Mouse (Mus musculus) thymus, adult 2 months (tissue): ENCODE measurements at regions not wholly inside any gene's neighbourhood (a gene's known extent, or its start where the extent isn't known, plus 50 kb on each side); places are given as distances from the start of the nearest gene placed in this dataset.

Source experiments
- DNase-seq: peaks from one replicate; pipeline ENCODE4 v3.0.0; 2021
- H3K27ac ChIP-seq: fragments of 200-500 bp; 2 replicates; pipeline ENCODE4 v1.5.1; 2012; ENCODE audit warnings: low read length, control low read depth; ENCODE audit not compliant: control insufficient read depth, insufficient read depth
- H3K27me3 ChIP-seq: fragments of 200-500 bp; 2 replicates; pipeline ENCODE4 v1.6.1; 2012; ENCODE audit warnings: mild to moderate bottlenecking, low read length, moderate library complexity, mixed read lengths; ENCODE audit not compliant: control insufficient read depth, insufficient read depth
- H3K36me3 ChIP-seq: fragments of 200-500 bp; 2 replicates; pipeline ENCODE4 v1.6.1; 2012; ENCODE audit warnings: mild to moderate bottlenecking, low read length, moderate library complexity; ENCODE audit not compliant: control insufficient read depth, insufficient read depth
- H3K4me1 ChIP-seq: fragments of 200-500 bp; replicated peaks from 2 replicates; pipeline ENCODE4 v1.6.1; 2012; ENCODE audit warnings: low read length; ENCODE audit not compliant: control insufficient read depth, insufficient read depth
- H3K4me3 ChIP-seq: fragments of 200-500 bp; 2 replicates; pipeline ENCODE4 v1.5.1; 2012; ENCODE audit warnings: mild to moderate bottlenecking, low read length, control low read depth, moderate library complexity; ENCODE audit not compliant: control insufficient read depth, insufficient read depth
- CTCF ChIP-seq: fragments of 200-500 bp; IDR thresholded peaks from 2 replicates; pipeline ENCODE4 v1.5.1; 2012; ENCODE audit warnings: mild to moderate bottlenecking, control low read depth, low read length, moderate library complexity, borderline replicate concordance; ENCODE audit not compliant: control insufficient read depth, poor library complexity, insufficient read depth; ENCODE audit errors: extremely low read depth
- POLR2A ChIP-seq: fragments of 200-500 bp; IDR thresholded peaks from 2 replicates; pipeline ENCODE4 v1.6.1; 2012; ENCODE audit warnings: mild to moderate bottlenecking, low read length, control low read depth, moderate library complexity; ENCODE audit not compliant: control insufficient read depth, poor library complexity, insufficient read depth; ENCODE audit errors: extremely low read depth
- WGBS: fragments of 180-500 bp; shearing (Covaris S2); methylation state at CpG from one replicate; pipeline ENCODE4 v1.1.7; 2018; 5-methylcytosine and 5-hydroxymethylcytosine counted together

DNA sequence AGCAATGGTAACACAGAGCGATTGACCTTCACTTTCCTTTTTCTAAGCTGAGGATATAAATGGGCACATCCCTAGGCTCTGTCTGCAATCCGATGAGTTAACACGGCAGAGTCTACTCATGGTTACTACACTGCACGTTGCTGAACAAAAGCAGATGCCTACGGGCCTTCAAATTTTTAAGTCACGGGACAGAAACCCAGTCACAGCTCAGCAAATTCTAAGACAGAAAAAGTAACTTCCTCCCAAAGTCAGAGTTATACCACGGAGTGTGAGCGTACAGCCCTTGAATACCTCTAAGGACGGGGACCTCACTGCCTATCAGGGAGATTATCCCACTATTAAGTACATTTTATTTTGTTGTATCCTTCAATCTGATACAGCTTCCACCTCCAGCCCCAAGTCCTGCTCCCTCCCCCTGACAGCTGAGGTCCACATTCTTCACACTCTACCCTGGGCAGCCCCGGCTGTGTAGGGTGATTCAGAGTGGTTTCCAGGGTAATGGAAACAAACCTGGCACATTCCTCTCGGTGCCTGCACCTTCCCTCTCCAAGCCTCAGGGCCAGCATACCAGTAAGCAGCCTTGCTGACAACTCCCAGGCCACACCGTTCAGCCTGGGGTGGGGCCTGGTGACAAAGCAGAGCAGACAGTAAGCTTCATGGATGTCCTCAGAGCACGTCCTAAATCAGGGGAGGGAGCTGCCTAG is 90.2 kb upstream of the Zfp703 start:
- DNase-seq, result no peak
- Histone ChIP-seq H3K4me1 (no peaks in the 10 kb centered on the region), H3K27ac (no peak overlapping the region), H3K27me3 (no peaks in the 10 kb centered on the region), H3K36me3 (no peaks in the 10 kb centered on the region), H3K4me3 (no peak overlapping the region)
- 91% methylated on average over 13 of the region's 13 CpGs for WGBS
- TF ChIP-seq CTCF (no peak), POLR2A (no peak)

DNA sequence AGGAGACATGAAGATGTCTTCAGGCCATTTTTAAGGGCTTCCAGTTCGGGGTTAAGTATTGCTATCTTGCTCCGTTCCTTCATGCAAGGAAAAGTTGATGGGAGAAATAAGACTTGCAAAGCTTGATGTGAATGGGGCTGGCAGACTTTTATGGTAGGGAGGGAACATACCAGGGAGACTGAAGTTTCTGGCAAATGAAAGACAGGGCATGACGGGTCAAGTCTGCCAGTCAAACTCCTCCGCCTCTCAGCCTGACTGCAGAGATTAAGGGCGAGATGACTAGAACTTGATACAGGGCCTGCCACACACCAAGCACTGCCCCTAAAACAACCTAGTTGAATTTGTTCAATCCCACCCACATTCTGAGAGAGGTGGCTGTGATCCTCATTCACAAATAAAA is 89.6 kb upstream of the Zfp703 start:
- no peak for TF ChIP-seq POLR2A
- no peak for TF ChIP-seq CTCF
- Histone ChIP-seq H3K27me3 (no peaks in the 10 kb centered on the region), H3K36me3 (no peaks in the 10 kb centered on the region), H3K27ac (no peak overlapping the region), H3K4me3 (no peak overlapping the region), H3K4me1 (no peaks in the 10 kb centered on the region)
- DNase-seq, result no peak
- WGBS, result 95% methylated on average over 5 of the region's 5 CpGs

GRCm38 (mm10) chr8:26888050-26888449 is 89.1 kb upstream of the Zfp703 start:
- DNase-seq, result no peak
- Histone ChIP-seq H3K4me1 (no peaks in the 10 kb centered on the region), H3K27me3 (no peaks in the 10 kb centered on the region), H3K36me3 (no peaks in the 10 kb centered on the region), H3K27ac (no peak overlapping the region), H3K4me3 (no peak overlapping the region)
- WGBS, result 46% methylated on average over 3 of the region's 3 CpGs
- TF ChIP-seq CTCF (no peak), POLR2A (no peak)

DNA sequence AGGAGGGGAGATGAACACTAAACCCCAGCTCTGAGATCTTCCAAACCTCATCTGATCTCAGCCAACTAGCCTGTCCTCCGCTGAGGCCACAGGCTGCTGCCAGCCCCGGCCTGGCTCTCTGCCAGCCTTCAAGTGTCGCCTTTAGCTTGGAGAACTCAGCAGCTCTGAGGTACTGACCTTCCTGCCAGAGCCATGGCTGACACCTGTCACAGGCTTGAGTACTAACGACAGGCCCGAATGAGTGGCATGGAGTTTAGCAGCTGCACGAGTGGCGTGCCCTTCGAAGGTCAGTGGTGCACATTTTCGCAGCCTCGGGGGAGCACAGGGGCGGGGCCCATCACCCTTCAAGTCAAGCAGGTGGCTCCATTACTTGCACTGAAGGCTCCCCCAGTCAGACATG is 85.2 kb upstream of the Zfp703 start:
- H3K4me3 ChIP-seq, result no peak overlapping the region
- WGBS, result 56% methylated on average over 11 of the region's 11 CpGs
- no peaks in the 10 kb centered on the region for H3K36me3 ChIP-seq
- no peak for DNase-seq
- no peak for TF ChIP-seq CTCF
- no peak for TF ChIP-seq POLR2A
- H3K4me1 ChIP-seq, result no peaks in the 10 kb centered on the region
- no peak overlapping the region for H3K27ac ChIP-seq
- H3K27me3 ChIP-seq, result no peaks in the 10 kb centered on the region

- H3K36me3 ChIP-seq, result no peaks in the 10 kb centered on the region
- DNase-seq, result no peak
- no peaks in the 10 kb centered on the region for H3K4me1 ChIP-seq
- H3K27ac ChIP-seq, result no peak overlapping the region
- H3K4me3 ChIP-seq, result no peak overlapping the region
- no peak for TF ChIP-seq POLR2A
- TF ChIP-seq CTCF, result no peak
- 90% methylated on average over 7 of the region's 7 CpGs for WGBS
- H3K27me3 ChIP-seq, result no peaks in the 10 kb centered on the region
Measured at GRCm38 (mm10) chr8:26892380-26892779, 84.7 kb upstream of the Zfp703 start.

DNA sequence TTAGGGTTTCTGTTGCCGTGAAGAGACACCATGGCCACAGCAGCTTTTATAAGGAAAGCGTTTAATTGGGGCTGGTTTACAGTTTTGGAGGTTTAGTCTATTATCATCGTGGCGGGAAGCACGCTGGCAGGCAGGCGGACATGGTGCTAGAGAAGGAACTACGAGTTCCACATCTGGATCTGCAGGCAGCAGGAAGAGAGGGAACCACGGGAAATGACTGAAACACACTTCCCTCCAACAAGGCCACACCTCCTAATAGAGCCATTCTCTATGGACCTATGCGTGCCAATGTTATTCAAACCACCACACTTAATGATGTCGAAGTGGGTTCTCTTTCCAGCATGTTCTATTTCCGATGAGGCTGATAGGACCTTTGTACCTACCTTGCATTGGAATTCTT is 81.3 kb upstream of the Zfp703 start:
- WGBS, result 72% methylated on average over 11 of the region's 11 CpGs
- no peak for TF ChIP-seq POLR2A
- no peak for TF ChIP-seq CTCF

GRCm38 (mm10) chr8:26903289-26903688 is 73.8 kb upstream of the Zfp703 start:
- H3K36me3 ChIP-seq, result no peaks in the 10 kb centered on the region
- no peak overlapping the region for H3K4me3 ChIP-seq
- DNase-seq, result no peak
- H3K27ac ChIP-seq, result no peak overlapping the region
- 92% methylated on average over 5 of the region's 5 CpGs for WGBS
- no peak for TF ChIP-seq POLR2A
- TF ChIP-seq CTCF, result no peak
- peaks cover 18% of the 10 kb centered on the region for H3K4me1 ChIP-seq
- no peaks in the 10 kb centered on the region for H3K27me3 ChIP-seq

More for the DNA sequence above, 81.3 kb upstream of the Zfp703 start:
- Histone ChIP-seq H3K36me3 (no peaks in the 10 kb centered on the region), H3K4me3 (no peak overlapping the region), H3K27me3 (no peaks in the 10 kb centered on the region), H3K27ac (no peak overlapping the region), H3K4me1 (peaks cover 3% of the 10 kb centered on the region)
- no peak for DNase-seq
